Mouse (Mus musculus): Measurements from ENCODE around the gene Capn2. TPM values are rescaled to one million over a fixed set of nuclear protein-coding genes. Genes with fewer than 3 reads are reported as not detected.

Gene Capn2
- polyA plus RNA-seq, 1 experiment from 2014 or later = 127 TPM

DNA sequence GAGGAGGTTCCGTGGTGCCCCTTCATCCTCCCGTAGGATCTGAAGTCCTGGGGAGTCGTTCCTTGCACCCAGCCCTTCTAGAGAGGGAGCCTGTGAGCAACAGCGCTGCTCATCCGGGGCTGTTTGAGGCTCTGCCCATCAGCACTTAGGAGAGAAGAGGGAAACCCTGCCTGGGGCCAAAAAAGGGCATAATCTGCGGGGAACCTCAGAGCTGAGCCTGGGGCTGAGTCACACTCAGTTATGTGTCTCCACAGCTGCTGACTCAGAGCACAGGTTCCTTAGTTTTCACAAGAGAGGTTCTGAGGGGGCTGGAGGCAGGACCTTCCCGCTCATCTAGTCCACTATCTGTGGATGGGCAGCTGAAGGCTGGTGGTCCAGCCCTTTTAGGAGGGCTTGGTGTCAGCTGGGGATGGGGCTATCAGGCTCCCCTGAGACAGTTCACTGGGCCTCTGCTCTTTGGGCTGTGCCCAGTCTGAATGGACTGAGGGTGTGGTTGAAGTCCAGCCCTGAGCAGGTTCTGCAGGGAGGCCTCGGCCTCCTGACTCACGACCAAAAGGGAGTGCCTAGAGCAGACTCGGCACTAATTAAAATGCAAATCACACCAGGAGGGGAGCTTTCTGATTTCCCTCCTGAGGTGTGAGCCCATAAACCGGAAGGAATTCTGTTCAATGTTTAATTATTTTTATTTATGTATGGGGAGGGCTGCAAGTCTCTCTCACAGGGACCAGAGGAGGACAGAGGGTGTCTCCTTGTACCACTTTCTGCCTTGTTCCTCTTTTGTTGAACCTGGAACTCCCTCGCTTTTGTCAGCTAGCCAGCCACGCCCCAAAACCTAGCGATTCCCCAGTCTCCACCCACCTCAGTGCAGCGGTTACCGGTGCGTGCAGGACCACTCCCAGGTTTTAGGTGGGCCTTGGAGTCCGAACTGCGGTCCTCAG lies 10.8 kb upstream of the Capn2 start:
- H3K36me3 ChIP-seq (ENCODE audit: control insufficient read depth, insufficient read depth, low read length) = no peaks in the 10 kb centered on the region
- no peaks in the 10 kb centered on the region for H3K27me3 ChIP-seq (ENCODE audit: control insufficient read depth, insufficient read depth, low read length)
- peak overlapping the region; percentile 92 for H3K27ac ChIP-seq (ENCODE audit: low read length)
- H3K4me2 ChIP-seq (ENCODE audit: low read depth, low read length) = peak overlapping the region; percentile 43
- peak; percentile 92 for ATAC-seq (ENCODE audit: insufficient read depth, low FRiP score)
- 11% methylated on average over 19 of the region's 19 CpGs for WGBS
- H3K9ac ChIP-seq (ENCODE audit: low read length) = peak overlapping the region; percentile 67
- H3K4me3 ChIP-seq (replicated peaks; ENCODE audit: low read length) = peak overlapping the region; percentile 17
- H3K9me3 ChIP-seq (replicated peaks; ENCODE audit: control insufficient read depth, low read length) = no peaks in the 10 kb centered on the region
- H3K4me1 ChIP-seq (ENCODE audit: control insufficient read depth, insufficient read depth, low read length) = peaks cover 19% of the 10 kb centered on the region

DNA sequence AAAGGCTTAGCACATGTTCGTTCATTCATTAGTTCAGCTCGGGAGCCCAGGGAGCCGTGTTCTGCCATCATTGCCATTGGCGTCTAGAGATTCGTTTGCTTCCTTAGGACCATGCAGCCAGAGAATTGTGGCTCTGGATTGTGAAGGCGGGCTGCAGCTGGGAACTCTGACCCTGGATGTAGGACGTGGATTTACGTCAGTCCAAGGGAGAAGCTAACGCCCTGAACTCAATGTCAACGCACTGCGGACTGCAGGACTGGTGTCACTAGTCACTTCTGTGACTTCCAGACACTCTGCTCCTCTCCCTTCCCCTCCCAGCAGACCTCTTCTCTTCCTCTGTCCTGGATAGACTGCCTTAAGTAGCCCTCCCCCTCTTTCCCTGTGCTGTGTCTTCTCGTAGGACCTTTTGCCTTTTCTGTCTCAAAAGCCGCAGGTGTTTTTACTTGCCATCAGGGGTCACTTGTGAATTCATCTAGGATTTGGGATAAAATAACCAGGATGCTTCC lies 9.9 kb upstream of the Capn2 start:
- Histone ChIP-seq H3K4me3 (replicated peaks; ENCODE audit: low read length) (no peak overlapping the region; the same call in 1 of the 2 replicates), H3K4me1 (ENCODE audit: control insufficient read depth, insufficient read depth, low read length) (peaks cover 19% of the 10 kb centered on the region), H3K27me3 (ENCODE audit: control insufficient read depth, insufficient read depth, low read length) (no peaks in the 10 kb centered on the region), H3K9me3 (replicated peaks; ENCODE audit: control insufficient read depth, low read length) (no peaks in the 10 kb centered on the region), H3K4me2 (ENCODE audit: low read depth, low read length) (peak overlapping the region; percentile 43), H3K27ac (ENCODE audit: low read length) (peak overlapping the region; percentile 92), H3K36me3 (ENCODE audit: control insufficient read depth, insufficient read depth, low read length) (no peaks in the 10 kb centered on the region), H3K9ac (ENCODE audit: low read length) (peak overlapping the region; percentile 67)
- ATAC-seq (ENCODE audit: insufficient read depth, low FRiP score) = no peak
- WGBS = 44% methylated on average over 13 of the region's 13 CpGs

DNA sequence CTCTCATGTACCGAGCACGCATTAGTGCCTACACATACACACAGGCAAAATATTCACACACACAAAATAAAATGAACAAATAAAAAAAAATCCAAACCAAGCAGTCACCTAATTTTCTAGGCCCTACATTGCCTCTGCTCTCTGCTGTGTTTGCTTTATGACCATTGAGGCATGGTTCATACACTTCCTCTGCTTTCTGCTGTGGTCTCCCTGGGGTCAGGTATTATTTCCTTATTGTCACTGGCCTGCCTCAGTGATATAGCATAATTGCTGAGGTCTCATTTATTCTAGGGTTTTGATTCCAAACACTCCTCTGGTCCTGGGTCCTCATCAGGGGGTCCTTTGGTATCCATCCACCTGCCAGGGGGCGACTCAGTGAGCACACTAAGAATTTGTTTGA lies 8.2 kb upstream of the Capn2 start:
- no peak for ATAC-seq (ENCODE audit: insufficient read depth, low FRiP score)
- H3K9me3 ChIP-seq (replicated peaks; ENCODE audit: control insufficient read depth, low read length) = no peaks in the 10 kb centered on the region
- H3K9ac ChIP-seq (ENCODE audit: low read length) = no peak overlapping the region
- H3K4me1 ChIP-seq (ENCODE audit: control insufficient read depth, insufficient read depth, low read length) = peaks cover 31% of the 10 kb centered on the region
- no peak overlapping the region for H3K4me2 ChIP-seq (ENCODE audit: low read depth, low read length)
- H3K27ac ChIP-seq (ENCODE audit: low read length) = no peak overlapping the region
- H3K4me3 ChIP-seq (replicated peaks; ENCODE audit: low read length) = no peak overlapping the region
- WGBS = 95% methylated on average over 3 of the region's 3 CpGs
- no peaks in the 10 kb centered on the region for H3K27me3 ChIP-seq (ENCODE audit: control insufficient read depth, insufficient read depth, low read length)
- H3K36me3 ChIP-seq (ENCODE audit: control insufficient read depth, insufficient read depth, low read length) = no peaks in the 10 kb centered on the region

DNA sequence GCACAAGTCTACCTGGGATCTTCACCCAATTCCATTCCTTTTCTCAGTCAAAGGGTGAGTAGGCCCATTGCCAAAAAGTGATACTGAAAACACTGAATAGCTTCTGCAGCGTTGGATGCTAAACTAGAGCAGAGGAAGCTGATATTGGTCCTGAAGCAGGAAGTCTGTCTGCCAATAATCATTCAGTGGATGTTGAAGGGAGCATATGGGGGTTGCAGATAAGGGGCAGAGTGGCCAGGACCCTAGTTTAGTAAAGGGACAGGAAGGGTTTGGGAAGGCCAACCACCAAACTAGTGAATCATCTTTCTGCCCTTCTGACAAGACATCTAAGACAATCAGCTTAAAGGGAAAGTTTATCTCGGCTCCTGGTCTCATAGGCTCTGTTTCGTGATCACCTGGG lies 6.3 kb upstream of the Capn2 start:
- 82% methylated on average over 3 of the region's 3 CpGs for WGBS
- H3K4me1 ChIP-seq (ENCODE audit: control insufficient read depth, insufficient read depth, low read length) = peaks cover 48% of the 10 kb centered on the region
- H3K27me3 ChIP-seq (ENCODE audit: control insufficient read depth, insufficient read depth, low read length) = no peaks in the 10 kb centered on the region
- H3K9me3 ChIP-seq (replicated peaks; ENCODE audit: control insufficient read depth, low read length) = no peaks in the 10 kb centered on the region
- no peak overlapping the region for H3K27ac ChIP-seq (ENCODE audit: low read length)
- no peak for ATAC-seq (ENCODE audit: insufficient read depth, low FRiP score)
- no peaks in the 10 kb centered on the region for H3K36me3 ChIP-seq (ENCODE audit: control insufficient read depth, insufficient read depth, low read length)
- no peak overlapping the region for H3K4me2 ChIP-seq (ENCODE audit: low read depth, low read length)
- H3K9ac ChIP-seq (ENCODE audit: low read length) = no peak overlapping the region
- H3K4me3 ChIP-seq (replicated peaks; ENCODE audit: low read length) = no peak overlapping the region

DNA sequence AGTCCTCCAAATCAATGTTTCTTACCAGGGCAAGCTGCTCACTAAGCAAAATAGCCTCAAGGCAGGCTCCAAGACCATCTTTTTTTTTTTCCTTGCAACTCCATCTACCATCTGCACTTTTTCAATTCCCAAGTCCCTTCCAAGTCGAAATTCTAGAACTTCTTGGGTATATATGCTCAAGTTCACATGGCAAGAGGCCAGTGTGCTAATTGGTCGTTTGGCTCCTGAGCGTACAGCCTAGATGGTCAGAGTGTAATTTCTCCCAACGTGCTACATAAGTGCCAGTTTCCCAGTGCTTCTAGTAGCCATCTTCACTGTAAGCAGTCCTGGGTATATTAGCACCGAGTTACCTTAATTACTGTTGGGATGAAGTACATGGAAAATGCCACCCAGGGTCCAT lies 5.6 kb upstream of the Capn2 start:
- Histone ChIP-seq H3K9me3 (replicated peaks; ENCODE audit: control insufficient read depth, low read length) (no peaks in the 10 kb centered on the region), H3K4me2 (ENCODE audit: low read depth, low read length) (no peak overlapping the region), H3K27me3 (ENCODE audit: control insufficient read depth, insufficient read depth, low read length) (no peaks in the 10 kb centered on the region), H3K4me1 (ENCODE audit: control insufficient read depth, insufficient read depth, low read length) (peaks cover 42% of the 10 kb centered on the region), H3K9ac (ENCODE audit: low read length) (no peak overlapping the region), H3K36me3 (ENCODE audit: control insufficient read depth, insufficient read depth, low read length) (no peaks in the 10 kb centered on the region), H3K27ac (ENCODE audit: low read length) (no peak overlapping the region), H3K4me3 (replicated peaks; ENCODE audit: low read length) (no peak overlapping the region)
- ATAC-seq (ENCODE audit: insufficient read depth, low FRiP score) = no peak
- 65% methylated on average over 5 of the region's 5 CpGs for WGBS

DNA sequence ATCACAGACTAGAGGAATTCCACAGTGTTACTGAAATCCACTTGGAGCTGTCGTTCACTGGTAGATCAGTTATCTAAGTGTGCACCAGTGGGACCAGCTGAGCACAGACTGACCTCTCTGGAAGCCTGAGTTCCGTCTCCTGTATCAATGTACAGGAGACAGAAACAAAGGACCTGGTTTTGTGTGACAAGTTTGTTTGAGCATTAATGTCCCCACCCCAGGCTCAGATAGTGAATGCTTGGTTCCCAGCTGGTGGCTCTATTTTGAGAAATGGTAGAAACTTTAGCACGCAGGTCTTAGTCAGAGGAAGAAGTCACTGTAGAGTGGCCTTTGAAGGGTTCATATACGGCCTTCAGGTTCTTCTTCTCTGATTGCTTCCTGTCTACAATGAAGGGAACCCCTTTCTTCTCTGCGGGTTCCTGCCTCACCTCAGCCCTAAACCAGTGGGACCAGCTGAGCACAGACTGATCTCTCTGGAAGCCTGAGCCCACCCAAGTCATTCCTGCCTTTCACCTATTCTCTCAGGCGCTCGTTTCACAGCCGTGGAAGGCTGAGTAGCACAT lies 3.6 kb upstream of the Capn2 start:
- Histone ChIP-seq H3K4me2 (ENCODE audit: low read depth, low read length) (0 out of 2 replicates have a peak overlapping the region, but pooled peaks have one; percentile 14), H3K36me3 (ENCODE audit: control insufficient read depth, insufficient read depth, low read length) (no peaks in the 10 kb centered on the region), H3K9ac (ENCODE audit: low read length) (no peak overlapping the region; the same call in 1 of the 2 replicates), H3K27me3 (ENCODE audit: control insufficient read depth, insufficient read depth, low read length) (no peaks in the 10 kb centered on the region), H3K4me3 (replicated peaks; ENCODE audit: low read length) (no peak overlapping the region), H3K9me3 (replicated peaks; ENCODE audit: control insufficient read depth, low read length) (no peaks in the 10 kb centered on the region), H3K4me1 (ENCODE audit: control insufficient read depth, insufficient read depth, low read length) (peaks cover 34% of the 10 kb centered on the region), H3K27ac (ENCODE audit: low read length) (peak overlapping the region; percentile 91)
- 58% methylated on average over 8 of the region's 8 CpGs for WGBS
- ATAC-seq (ENCODE audit: insufficient read depth, low FRiP score) = no peak

DNA sequence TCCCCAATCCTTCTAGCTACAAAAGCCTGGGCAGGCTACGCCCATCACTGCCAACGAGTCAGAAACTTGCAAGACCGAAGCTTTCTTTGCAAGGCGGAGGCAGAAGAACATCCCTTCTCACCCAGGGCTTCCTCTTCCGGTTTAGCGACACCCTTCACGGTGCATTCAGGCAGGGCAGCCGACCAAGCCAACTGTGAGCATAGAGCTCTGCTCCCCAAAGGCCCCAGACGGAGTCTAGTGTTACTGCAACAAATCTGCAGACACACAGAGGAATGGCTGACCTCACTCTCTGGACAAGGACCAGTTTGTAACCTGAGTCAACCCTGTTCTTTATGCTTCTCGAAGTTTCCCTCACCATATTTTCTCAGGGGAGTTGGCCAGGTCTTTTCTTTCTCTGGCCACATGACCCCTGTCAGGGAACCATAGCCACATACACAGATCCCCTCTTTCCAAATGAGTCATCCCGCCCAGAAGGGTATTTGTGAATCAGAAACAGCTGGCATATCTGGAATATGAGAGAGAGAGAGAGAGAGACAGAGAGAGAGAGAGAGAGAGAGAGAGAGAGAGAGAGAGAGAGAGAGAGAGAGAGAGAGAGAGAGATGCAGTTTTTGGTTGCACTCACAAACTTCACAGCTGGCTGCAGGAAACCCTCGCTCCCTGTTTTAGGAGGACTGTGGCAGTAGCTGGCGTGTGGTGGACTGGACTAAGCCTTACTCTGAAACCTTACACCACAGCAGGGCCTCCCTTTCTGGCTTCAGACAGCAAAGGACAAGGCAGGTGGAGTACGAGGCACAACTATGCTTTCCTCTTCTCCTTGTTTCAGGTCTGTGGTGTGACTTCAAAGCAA lies 2.9 kb upstream of the Capn2 start:
- peak overlapping the region; percentile 14; the same call in 1 of the 2 replicates for H3K4me2 ChIP-seq (ENCODE audit: low read depth, low read length)
- ATAC-seq (ENCODE audit: insufficient read depth, low FRiP score) = peak; percentile 66
- no peaks in the 10 kb centered on the region for H3K36me3 ChIP-seq (ENCODE audit: control insufficient read depth, insufficient read depth, low read length)
- peak overlapping the region; percentile 91 for H3K27ac ChIP-seq (ENCODE audit: low read length)
- H3K4me1 ChIP-seq (ENCODE audit: control insufficient read depth, insufficient read depth, low read length) = peaks cover 41% of the 10 kb centered on the region
- 16% methylated on average over 14 of the region's 14 CpGs for WGBS
- no peaks in the 10 kb centered on the region for H3K27me3 ChIP-seq (ENCODE audit: control insufficient read depth, insufficient read depth, low read length)
- peak overlapping the region; percentile 36 for H3K9ac ChIP-seq (ENCODE audit: low read length)
- no peaks in the 10 kb centered on the region for H3K9me3 ChIP-seq (replicated peaks; ENCODE audit: control insufficient read depth, low read length)
- 0 out of 2 replicates have a peak overlapping the region, but pooled peaks have one; percentile 5 for H3K4me3 ChIP-seq (replicated peaks; ENCODE audit: low read length)

DNA sequence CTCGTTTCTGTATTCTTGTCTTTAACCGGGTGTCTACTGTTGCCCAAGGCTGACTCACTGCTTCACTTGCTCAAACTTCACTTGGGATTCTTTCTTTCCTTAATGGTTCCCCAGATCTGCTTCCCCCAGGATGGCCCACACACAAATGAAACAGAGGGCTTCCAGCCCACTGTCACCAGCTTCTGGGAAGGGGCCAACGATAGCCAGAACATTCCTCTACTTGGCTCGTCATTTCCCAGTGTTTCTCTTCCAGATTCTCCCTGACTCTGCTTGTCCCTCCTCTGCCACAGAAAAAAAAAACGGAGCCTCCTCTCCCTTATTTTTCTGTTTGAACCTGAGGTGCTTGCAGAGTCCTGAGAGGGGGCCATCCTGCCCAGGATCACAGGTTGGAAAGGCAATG lies 1.9 kb upstream of the Capn2 start:
- 63% methylated on average over 5 of the region's 5 CpGs for WGBS
- Histone ChIP-seq H3K27me3 (ENCODE audit: control insufficient read depth, insufficient read depth, low read length) (no peaks in the 10 kb centered on the region), H3K36me3 (ENCODE audit: control insufficient read depth, insufficient read depth, low read length) (no peaks in the 10 kb centered on the region), H3K4me2 (ENCODE audit: low read depth, low read length) (peak overlapping the region; percentile 14; the same call in 1 of the 2 replicates), H3K4me3 (replicated peaks; ENCODE audit: low read length) (no peak overlapping the region), H3K9me3 (replicated peaks; ENCODE audit: control insufficient read depth, low read length) (no peaks in the 10 kb centered on the region), H3K9ac (ENCODE audit: low read length) (peak overlapping the region; percentile 36), H3K27ac (ENCODE audit: low read length) (peak overlapping the region; percentile 91), H3K4me1 (ENCODE audit: control insufficient read depth, insufficient read depth, low read length) (peaks cover 44% of the 10 kb centered on the region)
- no peak for ATAC-seq (ENCODE audit: insufficient read depth, low FRiP score)
